Mouse (Mus musculus): ENCODE results near the gene Pfkfb3. TPM values are rescaled to one million over a fixed set of nuclear protein-coding genes. Genes with fewer than 3 reads are reported as not detected.

Pfkfb3 gene
- 5.8 and 6.1 TPM in 2 replicates for polyA plus RNA-seq (2015; fragmentation: Nextera tagmentation; extraction: Ambion mirVana)

DNA sequence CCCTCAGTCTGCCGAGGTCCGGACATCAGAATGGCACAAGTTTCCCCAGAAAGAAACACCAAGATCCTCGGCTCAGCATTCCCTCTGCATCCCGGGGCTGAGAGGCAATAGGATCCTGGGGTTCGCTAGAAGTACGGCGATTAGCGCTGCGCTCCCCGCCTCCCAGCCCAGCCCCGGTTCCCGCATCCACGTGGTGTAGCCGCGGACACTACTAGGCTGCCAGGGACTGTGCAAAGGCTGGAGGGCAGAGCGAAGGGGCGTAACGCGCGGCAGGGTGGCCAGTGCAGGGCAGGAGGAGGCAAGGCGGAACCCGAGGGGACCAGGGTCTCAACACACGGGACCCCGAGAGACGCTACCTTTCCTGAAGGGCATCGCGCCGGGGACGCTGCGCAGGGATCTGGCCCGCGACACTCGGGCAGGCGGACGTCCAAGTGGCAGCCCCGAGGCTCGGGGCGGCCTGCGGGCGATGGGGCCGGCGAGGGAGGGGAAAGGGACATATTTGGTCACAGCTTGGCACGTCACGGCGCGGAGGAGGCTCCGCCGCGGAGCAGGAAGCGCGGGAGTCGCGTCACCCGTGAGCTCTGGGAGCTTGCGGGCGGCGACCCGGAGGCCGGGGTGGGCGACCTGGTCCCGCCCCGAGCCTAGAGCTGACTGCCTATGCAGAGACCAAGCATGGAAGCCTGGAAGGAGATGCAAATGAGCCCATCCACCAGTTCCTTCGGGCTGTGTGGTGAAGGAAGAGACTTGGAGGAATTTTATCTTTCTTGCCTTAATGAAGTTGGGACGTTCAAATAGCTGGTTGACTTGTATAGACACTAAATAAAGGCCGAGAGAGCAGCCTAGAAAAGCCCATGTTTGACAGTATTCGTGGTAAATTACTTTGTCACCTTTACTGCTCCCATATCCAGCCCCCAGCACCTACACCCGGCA, at the start of gene Pfkfb3:
TSS of gene Pfkfb3 (minus strand) at position 607 of the 930 bp plus-strand sequence.
- Histone ChIP-seq H3K9me3 (replicated peaks; ENCODE audit: control insufficient read depth, low read length) (no peaks in the 10 kb centered on the region), H3K4me2 (ENCODE audit: low read depth, low read length) (peak within 1 kb of the TSS; percentile 68), H3K27me3 (ENCODE audit: control insufficient read depth, insufficient read depth, low read depth, low read length) (peaks cover 20% of the 10 kb centered on the region), H3K27ac (ENCODE audit: low read length) (peak within 1 kb of the TSS; percentile 67), H3K4me3 (ENCODE audit: low read depth, low read length) (peak within 1 kb of the TSS; percentile 62), H3K36me3 (ENCODE audit: control insufficient read depth, insufficient read depth) (no peaks in the 10 kb centered on the region), H3K9ac (ENCODE audit: low read depth, low read length) (peak within 1 kb of the TSS; percentile 54), H3K4me1 (ENCODE audit: control insufficient read depth, low read depth, low read length) (peaks cover 3% of the 10 kb centered on the region)
- WGBS (ENCODE audit: insufficient replicate concordance), result 2% methylated on average over 67 of the region's 67 CpGs
- peak; percentile 61 for ATAC-seq (ENCODE audit: low read depth)

DNA sequence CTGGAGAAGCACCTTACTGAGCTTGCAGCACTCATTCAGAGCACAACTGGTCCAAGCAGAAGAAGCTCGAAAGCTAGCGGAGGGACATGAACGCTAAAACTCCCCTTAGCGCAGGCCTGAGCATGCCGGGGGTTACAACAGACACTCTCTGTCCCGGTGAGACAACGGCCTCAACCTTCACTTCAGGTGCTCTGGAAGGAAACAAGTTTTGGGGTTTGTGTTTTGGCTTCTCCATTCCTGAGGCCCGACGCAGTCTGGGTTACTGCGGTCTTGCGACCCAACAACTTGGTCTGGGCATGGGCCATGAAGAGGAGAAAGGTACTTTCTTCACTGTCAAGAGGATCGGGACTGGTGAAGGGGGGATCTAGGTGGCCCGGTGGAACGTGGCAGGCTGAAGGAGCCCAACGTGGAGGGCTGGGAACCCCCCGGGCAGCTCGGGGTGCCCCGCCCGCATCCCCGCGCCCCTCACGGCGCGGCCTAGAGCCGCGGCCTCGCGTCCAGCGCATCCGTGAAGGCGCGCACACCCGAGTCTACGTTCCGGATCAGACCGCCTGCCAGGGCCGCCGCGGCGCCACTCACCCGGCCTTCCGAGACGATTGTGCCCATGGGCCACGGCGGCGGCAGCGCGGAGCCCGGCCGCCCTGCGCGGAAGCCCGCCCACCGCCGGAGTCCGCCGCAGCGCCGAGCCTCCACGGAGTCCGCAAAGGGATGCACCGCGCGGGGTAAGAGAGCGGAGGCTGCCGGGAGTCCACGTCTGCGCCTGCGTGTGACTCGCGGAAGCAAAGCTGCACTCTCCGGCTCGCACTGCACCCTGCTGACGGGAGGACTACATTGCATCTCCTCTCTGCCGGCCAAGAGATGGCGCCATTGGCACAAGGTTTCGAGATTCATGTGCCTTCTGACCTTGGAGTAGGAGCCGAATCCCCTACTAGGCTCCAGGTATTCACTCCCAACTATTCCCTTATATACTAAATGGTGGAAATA, 48.9 kb upstream of the Pfkfb3 start:
- Histone ChIP-seq H3K27ac (ENCODE audit: low read length) (peak overlapping the region; percentile 48), H3K36me3 (ENCODE audit: control insufficient read depth, insufficient read depth) (peaks cover 5% of the 10 kb centered on the region), H3K27me3 (ENCODE audit: control insufficient read depth, insufficient read depth, low read depth, low read length) (no peaks in the 10 kb centered on the region), H3K9ac (ENCODE audit: low read depth, low read length) (peak overlapping the region; percentile 95), H3K4me2 (ENCODE audit: low read depth, low read length) (peak overlapping the region; percentile 82), H3K4me1 (ENCODE audit: control insufficient read depth, low read depth, low read length) (peaks cover 11% of the 10 kb centered on the region), H3K9me3 (replicated peaks; ENCODE audit: control insufficient read depth, low read length) (no peaks in the 10 kb centered on the region), H3K4me3 (ENCODE audit: low read depth, low read length) (peak overlapping the region; percentile 95)
- ATAC-seq (ENCODE audit: low read depth), result peak; percentile 99
- under 1% methylated on average over 78 of the region's 78 CpGs for WGBS (ENCODE audit: insufficient replicate concordance)

DNA sequence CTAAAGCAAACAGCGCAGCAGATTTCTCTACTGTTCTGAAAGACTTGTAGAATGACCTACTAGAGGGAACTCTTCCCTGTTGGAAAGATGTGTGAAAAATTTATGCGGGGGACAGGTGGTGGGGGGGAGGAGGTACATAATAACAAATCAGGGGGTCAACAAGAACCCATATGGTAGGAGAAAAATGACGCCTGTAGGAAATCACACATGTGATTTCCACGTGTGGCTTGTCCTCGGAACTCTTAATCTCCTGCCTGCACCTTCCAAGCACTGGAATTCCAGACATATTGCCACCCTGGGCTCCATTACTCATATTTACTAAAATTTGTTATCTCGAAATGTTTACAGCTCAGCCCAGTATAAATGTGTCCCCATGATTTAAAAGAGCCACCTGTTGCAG, 47.9 kb upstream of the Pfkfb3 start:
- H3K4me3 ChIP-seq (ENCODE audit: low read depth, low read length), result peak overlapping the region; percentile 95
- no peaks in the 10 kb centered on the region for H3K9me3 ChIP-seq (replicated peaks; ENCODE audit: control insufficient read depth, low read length)
- no peak for ATAC-seq (ENCODE audit: low read depth)
- peak overlapping the region; percentile 95 for H3K9ac ChIP-seq (ENCODE audit: low read depth, low read length)
- H3K27ac ChIP-seq (ENCODE audit: low read length), result no peak overlapping the region
- H3K4me1 ChIP-seq (ENCODE audit: control insufficient read depth, low read depth, low read length), result peaks cover 11% of the 10 kb centered on the region
- WGBS (ENCODE audit: insufficient replicate concordance), result 66% methylated on average over 6 of the region's 6 CpGs
- no peaks in the 10 kb centered on the region for H3K27me3 ChIP-seq (ENCODE audit: control insufficient read depth, insufficient read depth, low read depth, low read length)
- H3K36me3 ChIP-seq (ENCODE audit: control insufficient read depth, insufficient read depth), result peaks cover 11% of the 10 kb centered on the region
- peak overlapping the region; percentile 82 for H3K4me2 ChIP-seq (ENCODE audit: low read depth, low read length)

DNA sequence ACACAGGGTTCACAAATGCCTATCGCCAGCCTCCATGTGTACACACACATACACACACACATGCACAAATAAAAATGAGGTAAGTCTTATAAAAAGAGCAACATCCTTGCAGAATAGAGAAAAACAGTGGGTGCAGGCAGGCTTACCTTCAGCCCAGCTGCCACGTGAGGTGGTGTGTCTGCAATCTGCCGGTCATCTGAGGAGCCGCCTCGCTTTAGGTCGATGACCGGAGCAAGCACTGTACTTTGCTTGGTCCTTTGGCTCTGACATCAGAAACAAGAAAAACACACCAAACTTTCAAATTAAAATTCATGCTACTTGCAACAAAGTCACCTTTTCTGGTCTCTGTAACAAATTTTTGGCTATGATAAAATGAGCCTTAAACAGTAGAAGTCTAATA, 44.0 kb upstream of the Pfkfb3 start:
- H3K36me3 ChIP-seq (ENCODE audit: control insufficient read depth, insufficient read depth), result peaks cover 30% of the 10 kb centered on the region
- H3K4me2 ChIP-seq (ENCODE audit: low read depth, low read length), result no peak overlapping the region
- no peak overlapping the region for H3K9ac ChIP-seq (ENCODE audit: low read depth, low read length)
- WGBS (ENCODE audit: insufficient replicate concordance), result 86% methylated on average over 7 of the region's 7 CpGs
- no peak overlapping the region for H3K27ac ChIP-seq (ENCODE audit: low read length)
- no peak for ATAC-seq (ENCODE audit: low read depth)
- peaks cover 11% of the 10 kb centered on the region for H3K4me1 ChIP-seq (ENCODE audit: control insufficient read depth, low read depth, low read length)
- H3K4me3 ChIP-seq (ENCODE audit: low read depth, low read length), result no peak overlapping the region
- H3K27me3 ChIP-seq (ENCODE audit: control insufficient read depth, insufficient read depth, low read depth, low read length), result no peaks in the 10 kb centered on the region
- no peaks in the 10 kb centered on the region for H3K9me3 ChIP-seq (replicated peaks; ENCODE audit: control insufficient read depth, low read length)

DNA sequence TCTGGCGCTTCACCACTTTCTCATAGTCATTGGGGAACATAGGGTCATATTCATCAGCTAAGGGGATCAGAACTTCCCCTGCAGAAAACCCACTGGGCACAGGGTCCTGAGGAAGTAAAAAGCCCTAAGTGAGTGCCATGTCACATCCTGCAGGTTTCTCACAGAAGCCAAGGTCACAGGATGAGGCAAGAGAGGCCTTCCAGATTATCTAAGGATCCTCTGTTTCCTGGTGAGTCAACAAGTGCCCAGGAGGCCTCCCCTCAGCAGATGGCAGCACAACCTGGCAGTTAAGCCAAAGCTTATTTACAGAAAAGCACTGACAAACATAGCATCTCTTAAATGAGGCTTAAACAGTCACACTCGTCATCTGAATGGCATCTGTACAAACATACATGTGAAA, 42.8 kb upstream of the Pfkfb3 start:
- Histone ChIP-seq H3K27ac (ENCODE audit: low read length) (no peak overlapping the region), H3K27me3 (ENCODE audit: control insufficient read depth, insufficient read depth, low read depth, low read length) (no peaks in the 10 kb centered on the region), H3K4me2 (ENCODE audit: low read depth, low read length) (no peak overlapping the region), H3K9ac (ENCODE audit: low read depth, low read length) (no peak overlapping the region), H3K4me1 (ENCODE audit: control insufficient read depth, low read depth, low read length) (peaks cover 5% of the 10 kb centered on the region), H3K4me3 (ENCODE audit: low read depth, low read length) (no peak overlapping the region), H3K36me3 (ENCODE audit: control insufficient read depth, insufficient read depth) (peaks cover 34% of the 10 kb centered on the region), H3K9me3 (replicated peaks; ENCODE audit: control insufficient read depth, low read length) (no peaks in the 10 kb centered on the region)
- WGBS (ENCODE audit: insufficient replicate concordance), result 60% methylated on average over 2 of the region's 2 CpGs
- peak; percentile 48; the same call in 1 of the 2 replicates for ATAC-seq (ENCODE audit: low read depth)

DNA sequence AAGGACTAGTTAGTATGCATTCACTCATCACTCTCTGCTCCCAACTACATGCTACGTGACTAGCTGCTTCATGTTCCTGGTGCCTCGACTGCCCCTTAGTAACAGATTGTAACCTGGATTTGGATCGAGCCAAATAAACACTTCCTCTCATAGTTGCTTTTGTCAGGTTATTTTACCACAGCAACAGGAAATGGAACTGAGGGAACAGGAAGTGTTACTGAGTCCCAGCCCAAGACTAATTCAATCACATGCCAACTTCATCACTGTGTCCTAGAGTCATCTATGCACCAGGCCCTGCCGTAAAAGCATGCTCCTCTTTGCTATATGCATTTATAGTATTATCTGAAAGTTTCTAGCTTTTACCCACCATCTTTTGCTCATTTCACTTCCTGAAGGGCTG, 34.1 kb upstream of the Pfkfb3 start:
- peak; percentile 43; the same call in 1 of the 2 replicates for ATAC-seq (ENCODE audit: low read depth)
- Histone ChIP-seq H3K9me3 (replicated peaks; ENCODE audit: control insufficient read depth, low read length) (no peaks in the 10 kb centered on the region), H3K4me1 (ENCODE audit: control insufficient read depth, low read depth, low read length) (no peaks in the 10 kb centered on the region), H3K36me3 (ENCODE audit: control insufficient read depth, insufficient read depth) (peaks cover 39% of the 10 kb centered on the region), H3K4me3 (ENCODE audit: low read depth, low read length) (no peak overlapping the region), H3K4me2 (ENCODE audit: low read depth, low read length) (no peak overlapping the region), H3K9ac (ENCODE audit: low read depth, low read length) (no peak overlapping the region), H3K27ac (ENCODE audit: low read length) (no peak overlapping the region), H3K27me3 (ENCODE audit: control insufficient read depth, insufficient read depth, low read depth, low read length) (no peaks in the 10 kb centered on the region)
- 67% methylated on average over 4 of the region's 4 CpGs for WGBS (ENCODE audit: insufficient replicate concordance)

DNA sequence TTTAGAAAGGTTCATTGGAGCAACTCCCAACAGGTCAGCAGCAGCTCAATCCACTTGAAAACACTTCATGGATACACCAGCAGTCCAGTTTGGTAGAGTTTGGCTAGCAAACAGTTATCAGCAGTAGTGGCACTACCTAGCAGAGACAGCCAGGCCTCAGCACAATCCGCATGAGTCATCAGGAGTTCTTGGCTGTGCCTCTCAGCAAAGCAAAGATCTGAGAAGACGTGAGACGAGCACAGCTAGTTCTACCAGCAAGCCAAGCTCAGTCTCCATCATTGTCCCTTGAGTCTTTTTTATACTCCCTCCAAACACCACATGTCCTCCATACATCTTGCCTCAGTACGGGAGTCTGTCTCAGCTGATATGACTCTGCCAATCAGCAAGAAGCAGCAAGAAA, 25.5 kb upstream of the Pfkfb3 start:
- H3K27me3 ChIP-seq (ENCODE audit: control insufficient read depth, insufficient read depth, low read depth, low read length), result no peaks in the 10 kb centered on the region
- H3K4me3 ChIP-seq (ENCODE audit: low read depth, low read length), result no peak overlapping the region
- no peak overlapping the region for H3K9ac ChIP-seq (ENCODE audit: low read depth, low read length)
- no peaks in the 10 kb centered on the region for H3K4me1 ChIP-seq (ENCODE audit: control insufficient read depth, low read depth, low read length)
- H3K36me3 ChIP-seq (ENCODE audit: control insufficient read depth, insufficient read depth), result peaks cover 5% of the 10 kb centered on the region; the same call in 1 of the 2 replicates
- H3K9me3 ChIP-seq (replicated peaks; ENCODE audit: control insufficient read depth, low read length), result no peaks in the 10 kb centered on the region; the same call in 1 of the 2 replicates
- WGBS (ENCODE audit: insufficient replicate concordance), result 74% methylated on average over 4 of the region's 4 CpGs
- no peak for ATAC-seq (ENCODE audit: low read depth)
- no peak overlapping the region for H3K27ac ChIP-seq (ENCODE audit: low read length)
- no peak overlapping the region for H3K4me2 ChIP-seq (ENCODE audit: low read depth, low read length)

DNA sequence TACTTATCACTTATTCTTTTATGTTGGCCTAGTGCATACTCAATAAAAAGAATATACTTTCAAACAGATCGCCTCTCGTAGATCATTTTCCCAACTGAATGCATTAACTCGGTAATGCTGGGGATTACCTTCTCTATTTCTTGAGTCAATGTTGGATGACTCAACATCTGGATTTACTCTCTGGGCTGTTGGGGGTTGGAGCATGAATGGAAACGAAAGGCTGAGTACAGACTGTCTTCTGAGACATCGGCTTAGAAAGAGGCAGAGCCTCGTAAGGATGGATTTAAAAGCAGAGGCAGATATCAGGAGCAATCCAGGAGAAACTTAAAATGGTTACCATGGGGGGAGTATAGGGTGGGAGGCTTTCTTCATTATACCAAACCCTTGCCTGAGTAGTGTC, 24.3 kb upstream of the Pfkfb3 start:
- Histone ChIP-seq H3K36me3 (ENCODE audit: control insufficient read depth, insufficient read depth) (no peaks in the 10 kb centered on the region), H3K9ac (ENCODE audit: low read depth, low read length) (no peak overlapping the region), H3K9me3 (replicated peaks; ENCODE audit: control insufficient read depth, low read length) (no peaks in the 10 kb centered on the region; the same call in 1 of the 2 replicates), H3K4me2 (ENCODE audit: low read depth, low read length) (no peak overlapping the region), H3K27me3 (ENCODE audit: control insufficient read depth, insufficient read depth, low read depth, low read length) (no peaks in the 10 kb centered on the region), H3K27ac (ENCODE audit: low read length) (no peak overlapping the region), H3K4me1 (ENCODE audit: control insufficient read depth, low read depth, low read length) (no peaks in the 10 kb centered on the region), H3K4me3 (ENCODE audit: low read depth, low read length) (no peak overlapping the region)
- no peak for ATAC-seq (ENCODE audit: low read depth)
- WGBS (ENCODE audit: insufficient replicate concordance), result 76% methylated on average over 6 of the region's 6 CpGs
